Mouse (Mus musculus) brain, embryonic 14.5 days (tissue): ENCODE data around the gene Ddx42.

Experiments
- CTCF ChIP-seq: fragments of 200-500 bp; IDR thresholded peaks from 2 replicates; pipeline ENCODE4 v1.5.1; 2012; ENCODE audit warnings: inconsistent platforms, mild to moderate bottlenecking, moderate library complexity, borderline replicate concordance; ENCODE audit not compliant: insufficient read depth, insufficient read length; ENCODE audit errors: extremely low read depth
- POLR2A ChIP-seq: fragments of 200-500 bp; IDR thresholded peaks from 2 replicates; pipeline ENCODE4 v1.6.1; 2012; ENCODE audit warnings: mild to moderate bottlenecking, inconsistent platforms, borderline replicate concordance; ENCODE audit not compliant: poor library complexity, insufficient read depth, insufficient read length, severe bottlenecking; ENCODE audit errors: extremely low read depth

- TF ChIP-seq CTCF (no peak), POLR2A (no peak)
These were observed 42.4 kb upstream of the Ddx42 start for GRCm38 (mm10) chr11:106174372-106174771.
